Mouse (Mus musculus): ENCODE results near the gene Gm26965. TPM values are rescaled to one million over a fixed set of nuclear protein-coding genes. Genes with fewer than 3 reads are reported as not detected.
A peak's percentile ranks its signal among the peaks of the same experiment; 100 is the strongest.

Gm26965 gene
- polyA plus RNA-seq (2016; fragmentation: Nextera tagmentation; extraction: Ambion mirVana), result not detected in 2 replicates

DNA sequence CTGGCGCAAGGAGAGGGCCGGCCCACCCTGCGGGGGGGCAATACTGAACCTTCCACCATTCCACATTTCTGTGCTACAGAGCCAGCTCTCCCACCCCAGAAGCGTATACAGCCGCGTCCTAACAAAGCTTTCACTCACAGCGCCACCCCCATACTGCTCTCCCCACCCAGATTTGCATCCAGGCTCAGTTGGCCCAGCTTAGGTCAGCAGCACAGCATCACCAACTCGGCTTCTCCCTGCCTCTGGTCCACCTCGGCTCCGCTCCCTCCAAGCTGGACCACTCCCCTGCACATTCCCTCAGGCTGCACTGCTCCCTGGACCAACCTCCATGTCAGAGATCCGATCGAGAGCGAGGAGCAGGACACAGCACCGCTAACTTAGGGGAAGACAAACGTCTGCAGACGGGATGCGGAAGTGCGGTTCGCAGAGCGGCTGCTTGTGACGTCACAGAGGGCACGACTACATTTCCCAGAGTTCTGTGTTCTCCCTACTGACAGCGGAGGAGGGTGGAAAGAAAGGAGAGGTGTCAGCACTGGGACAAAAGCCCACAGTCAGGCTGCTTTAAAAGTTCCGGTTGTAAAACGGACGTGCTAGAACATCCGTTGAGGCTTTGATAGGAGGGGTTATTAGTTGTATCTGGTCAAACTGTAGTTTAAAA is at the start of gene Gm26965, which contains the start of gene Zfp87:
TSS of gene Gm26965 (minus strand) at position 399 of the 658 bp plus-strand sequence.
TSS of gene Zfp87 (minus strand) at position 425 of the 658 bp plus-strand sequence.
- under 1% methylated on average over 27 of the region's 27 CpGs for WGBS
- H3K9me3 ChIP-seq, result no peaks in the 10 kb centered on the region
- DNase-seq (ENCODE audit: low spot score), result peak; percentile 97
- H3K4me1 ChIP-seq, result peaks cover 12% of the 10 kb centered on the region
- peaks cover under 1% of the 10 kb centered on the region for H3K36me3 ChIP-seq
- peak within 1 kb of the TSS; percentile 89 for H3K4me3 ChIP-seq
- no peaks in the 10 kb centered on the region for H3K27me3 ChIP-seq (ENCODE audit: insufficient read depth, poor library complexity, severe bottlenecking)
- peak within 1 kb of the TSS; percentile 88 for H3K27ac ChIP-seq

GRCm38 (mm10) chr13:67572591-67573189 is 46.7 kb upstream of the Gm26965 start:
- Histone ChIP-seq H3K27me3 (ENCODE audit: insufficient read depth, poor library complexity, severe bottlenecking) (no peaks in the 10 kb centered on the region), H3K9me3 (no peaks in the 10 kb centered on the region), H3K27ac (no peak overlapping the region), H3K36me3 (no peaks in the 10 kb centered on the region), H3K4me3 (no peak overlapping the region), H3K4me1 (no peaks in the 10 kb centered on the region)
- DNase-seq (ENCODE audit: low spot score), result no peak
- 59% methylated on average over 5 of the region's 5 CpGs for WGBS

GRCm38 (mm10) chr13:67553730-67554129 is 27.8 kb upstream of the Gm26965 start, which contains the start of gene Zfp748:
TSS of gene Zfp748 (minus strand) at chr13:67553830.
- DNase-seq (ENCODE audit: low spot score), result no peak
- Histone ChIP-seq H3K36me3 (no peaks in the 10 kb centered on the region), H3K4me1 (peaks cover 6% of the 10 kb centered on the region), H3K4me3 (peak within 1 kb of the TSS; percentile 86), H3K9me3 (no peaks in the 10 kb centered on the region), H3K27me3 (ENCODE audit: insufficient read depth, poor library complexity, severe bottlenecking) (no peaks in the 10 kb centered on the region), H3K27ac (peak within 1 kb of the TSS; percentile 96)
- WGBS, result 81% methylated on average over 4 of the region's 4 CpGs

GRCm38 (mm10) chr13:67552505-67553346 is 26.8 kb upstream of the Gm26965 start:
- peak; percentile 95 for DNase-seq (ENCODE audit: low spot score)
- Histone ChIP-seq H3K36me3 (no peaks in the 10 kb centered on the region), H3K4me1 (peaks cover 6% of the 10 kb centered on the region), H3K27me3 (ENCODE audit: insufficient read depth, poor library complexity, severe bottlenecking) (no peaks in the 10 kb centered on the region), H3K27ac (peak overlapping the region; percentile 96), H3K9me3 (no peaks in the 10 kb centered on the region), H3K4me3 (peak overlapping the region; percentile 86)
- WGBS, result 1% methylated on average over 44 of the region's 44 CpGs

DNA sequence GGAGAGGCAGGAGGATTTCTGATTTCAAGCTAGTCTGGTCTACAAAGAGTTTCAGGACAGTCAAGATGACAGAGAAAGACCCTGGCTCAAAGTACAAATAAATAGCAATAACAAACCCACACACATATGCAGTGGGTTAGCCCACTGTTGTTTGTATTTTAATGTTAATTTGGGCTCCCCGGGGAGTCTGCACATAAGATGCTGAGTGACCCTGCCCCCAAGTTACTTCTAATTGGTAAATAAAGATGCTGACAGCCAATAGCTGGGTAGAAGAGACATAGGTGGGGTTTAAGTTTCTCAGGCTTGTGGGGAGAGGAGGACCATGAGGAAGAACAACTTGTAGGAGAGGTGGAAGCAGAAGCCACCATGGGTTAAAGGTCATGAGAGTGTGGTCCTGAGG is 20.0 kb upstream of the Gm26965 start:
- Histone ChIP-seq H3K27me3 (ENCODE audit: insufficient read depth, poor library complexity, severe bottlenecking) (no peaks in the 10 kb centered on the region), H3K4me1 (no peaks in the 10 kb centered on the region), H3K36me3 (peaks cover 51% of the 10 kb centered on the region), H3K27ac (no peak overlapping the region), H3K9me3 (no peaks in the 10 kb centered on the region), H3K4me3 (no peak overlapping the region)
- 90% methylated on average over 1 of the region's 1 CpGs for WGBS
- no peak for DNase-seq (ENCODE audit: low spot score)

GRCm38 (mm10) chr13:67527049-67527730 is 1.2 kb upstream of the Gm26965 start:
- Histone ChIP-seq H3K4me1 (peaks cover 12% of the 10 kb centered on the region), H3K36me3 (no peaks in the 10 kb centered on the region), H3K4me3 (no peak overlapping the region), H3K27me3 (ENCODE audit: insufficient read depth, poor library complexity, severe bottlenecking) (no peaks in the 10 kb centered on the region), H3K9me3 (no peaks in the 10 kb centered on the region), H3K27ac (no peak overlapping the region)
- DNase-seq (ENCODE audit: low spot score), result no peak
- 69% methylated on average over 3 of the region's 3 CpGs for WGBS

- H3K9me3 ChIP-seq, result no peaks in the 10 kb centered on the region
- 63% methylated on average over 1 of the region's 1 CpGs for WGBS
- peaks cover 8% of the 10 kb centered on the region for H3K4me1 ChIP-seq
- peaks cover 2% of the 10 kb centered on the region; the same call in 1 of the 2 replicates for H3K36me3 ChIP-seq
- no peak overlapping the region for H3K27ac ChIP-seq
- H3K27me3 ChIP-seq (ENCODE audit: insufficient read depth, poor library complexity, severe bottlenecking), result no peaks in the 10 kb centered on the region
- no peak overlapping the region for H3K4me3 ChIP-seq
- DNase-seq (ENCODE audit: low spot score), result no peak
Observed at GRCm38 (mm10) chr13:67500908-67501307, 25.0 kb downstream of the Gm26965 start.

GRCm38 (mm10) chr13:67500084-67500719 is 25.7 kb downstream of the Gm26965 start, which contains the start of gene Zfp58:
TSS of gene Zfp58 (minus strand) at chr13:67500555.
- H3K36me3 ChIP-seq, result peaks cover 8% of the 10 kb centered on the region; the same call in 1 of the 2 replicates
- no peaks in the 10 kb centered on the region for H3K27me3 ChIP-seq (ENCODE audit: insufficient read depth, poor library complexity, severe bottlenecking)
- peaks cover 8% of the 10 kb centered on the region for H3K4me1 ChIP-seq
- DNase-seq (ENCODE audit: low spot score), result peak; percentile 94
- peak within 1 kb of the TSS; percentile 80 for H3K4me3 ChIP-seq
- WGBS, result under 1% methylated on average over 22 of the region's 22 CpGs
- peak within 1 kb of the TSS; percentile 89 for H3K27ac ChIP-seq
- no peaks in the 10 kb centered on the region for H3K9me3 ChIP-seq

DNA sequence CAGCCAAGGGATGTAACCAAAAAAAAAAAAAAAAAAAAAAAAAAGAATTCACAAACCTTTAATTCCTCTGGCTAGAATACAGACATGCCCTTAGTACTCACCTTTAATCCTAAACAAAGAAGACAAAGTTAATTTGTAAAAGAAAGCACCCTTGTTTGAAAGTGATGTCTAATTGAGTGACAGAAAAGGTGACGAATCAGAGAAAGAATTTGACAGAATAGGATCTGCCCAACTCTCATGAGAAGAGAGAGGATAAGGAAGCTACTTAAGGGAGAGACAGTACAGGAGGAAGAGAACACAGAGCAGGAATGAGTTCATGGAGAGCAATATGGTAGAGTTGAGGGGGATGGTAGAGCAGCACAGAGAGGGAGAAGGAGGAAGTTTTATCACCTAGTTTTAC is 30.3 kb downstream of the Gm26965 start:
- H3K9me3 ChIP-seq, result peaks cover 11% of the 10 kb centered on the region

GRCm38 (mm10) chr13:67484424-67484811 is 41.5 kb downstream of the Gm26965 start:
- WGBS, result 29% methylated on average over 8 of the region's 8 CpGs
- H3K27ac ChIP-seq, result peak overlapping the region; percentile 85
- DNase-seq (ENCODE audit: low spot score), result no peak

More for the DNA sequence above, 30.3 kb downstream of the Gm26965 start:
- H3K4me3 ChIP-seq, result no peak overlapping the region
- peaks cover 8% of the 10 kb centered on the region for H3K4me1 ChIP-seq
- WGBS, result 91% methylated on average over 1 of the region's 1 CpGs
- no peaks in the 10 kb centered on the region for H3K27me3 ChIP-seq (ENCODE audit: insufficient read depth, poor library complexity, severe bottlenecking)
- peaks cover 54% of the 10 kb centered on the region for H3K36me3 ChIP-seq
- H3K27ac ChIP-seq, result no peak overlapping the region
- DNase-seq (ENCODE audit: low spot score), result no peak

DNA sequence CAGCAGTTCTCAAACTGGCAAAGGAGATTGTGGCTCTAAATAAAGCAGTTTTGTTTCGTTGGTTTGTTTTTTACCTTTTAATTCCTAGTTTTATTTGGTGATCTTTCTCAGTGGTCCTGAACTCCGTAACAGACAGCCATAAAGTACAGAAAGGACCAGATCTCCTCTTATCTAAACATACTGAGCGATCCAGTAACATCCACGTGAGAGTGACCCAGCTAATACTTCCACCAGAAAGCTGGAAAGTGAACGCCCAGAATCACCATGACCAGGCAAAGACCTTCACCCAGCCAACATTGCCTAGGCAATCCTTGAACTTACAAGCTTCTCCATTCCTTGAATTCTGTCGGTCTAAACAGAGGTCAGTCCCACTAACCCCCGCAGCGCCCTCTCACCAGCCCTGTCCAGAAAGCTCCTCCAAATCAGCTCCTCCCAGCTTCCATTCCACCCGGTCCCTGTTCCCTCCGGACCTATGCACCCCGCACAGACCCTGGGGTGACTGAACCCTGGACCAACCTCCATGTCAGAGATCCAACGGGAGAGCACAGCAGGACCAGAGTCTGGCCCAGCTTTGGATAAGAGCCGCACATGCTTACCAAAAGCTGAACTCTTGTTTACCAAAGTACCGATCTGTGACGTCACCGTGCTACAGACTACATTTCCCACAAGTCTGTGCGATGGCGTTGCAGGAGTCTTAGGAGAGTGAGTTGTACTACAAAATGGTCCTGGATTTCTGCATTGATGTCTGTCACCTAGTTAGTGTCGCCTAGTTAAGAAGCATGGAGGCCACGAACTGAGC is 42.1 kb downstream of the Gm26965 start, which contains the start of gene Zfp874b:
TSS of gene Zfp874b (minus strand) at position 634 of the 799 bp plus-strand sequence.
- Histone ChIP-seq H3K27ac (peak within 1 kb of the TSS; percentile 85), H3K36me3 (peaks cover 4% of the 10 kb centered on the region; the same call in 1 of the 2 replicates), H3K4me1 (no peaks in the 10 kb centered on the region), H3K4me3 (peak within 1 kb of the TSS; percentile 68), H3K27me3 (ENCODE audit: insufficient read depth, poor library complexity, severe bottlenecking) (no peaks in the 10 kb centered on the region), H3K9me3 (no peaks in the 10 kb centered on the region)
- 3% methylated on average over 20 of the region's 20 CpGs for WGBS
- peak; percentile 92 for DNase-seq (ENCODE audit: low spot score)

More at GRCm38 (mm10) chr13:67484424-67484811, 41.5 kb downstream of the Gm26965 start:
- Histone ChIP-seq H3K4me3 (peak overlapping the region; percentile 68), H3K27me3 (ENCODE audit: insufficient read depth, poor library complexity, severe bottlenecking) (no peaks in the 10 kb centered on the region), H3K4me1 (no peaks in the 10 kb centered on the region), H3K36me3 (peaks cover 8% of the 10 kb centered on the region), H3K9me3 (0 out of 2 replicates have a peak, but pooled peaks cover 2% of the 10 kb centered on the region)

All from heart, embryonic 10.5 days (tissue).